Mouse (Mus musculus): Measurements from ENCODE around the gene Gm8773. TPM values are rescaled to one million over a fixed set of nuclear protein-coding genes. Genes with fewer than 3 reads are reported as not detected.
A peak's percentile ranks its signal among the peaks of the same experiment; 100 is the strongest.

Gm8773 gene
- 1.2 and 1.3 TPM in 2 replicates for polyA plus RNA-seq (2015; fragmentation: Nextera tagmentation; extraction: Ambion mirVana)

DNA sequence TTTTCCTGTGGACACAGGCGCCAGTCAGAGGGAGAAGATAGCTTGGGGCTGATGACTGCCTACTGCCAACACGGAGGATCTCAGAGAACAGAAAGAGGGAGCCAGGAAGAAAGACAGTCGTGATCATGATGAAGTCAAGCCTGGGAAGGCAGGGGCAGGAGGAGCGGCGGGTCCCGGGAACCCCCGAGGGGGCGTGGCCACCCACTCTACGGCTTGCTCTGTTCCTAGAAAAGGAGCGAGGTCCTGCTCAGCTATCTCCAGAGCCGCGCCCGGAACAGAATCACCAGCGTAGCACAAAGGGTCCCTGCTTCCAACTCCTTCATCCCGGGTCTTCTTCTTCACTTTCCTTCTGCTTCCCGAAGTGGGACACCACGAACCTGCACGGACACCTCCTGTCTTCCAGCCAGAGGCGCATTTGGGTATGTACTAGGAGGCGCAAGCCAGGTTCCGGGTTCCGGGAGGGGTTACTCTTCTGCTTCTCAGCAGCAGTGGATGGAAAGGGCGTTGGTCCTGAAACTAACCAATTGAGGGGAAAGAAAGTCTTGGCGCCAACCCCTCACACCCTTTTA, at the start of gene Gm8773:
Gene Gm8773, plus strand, starts transcription at position 51 of the 569 bp plus-strand sequence.
- WGBS: under 1% methylated on average over 24 of the region's 24 CpGs
- H3K27ac ChIP-seq: no peak within 1 kb of the TSS
- ATAC-seq (replicated peaks; ENCODE audit: insufficient number of reproducible peaks, insufficient read depth, low FRiP score, low read depth): 0 out of 2 replicates have a peak, but pooled peaks have one; percentile 53

DNA sequence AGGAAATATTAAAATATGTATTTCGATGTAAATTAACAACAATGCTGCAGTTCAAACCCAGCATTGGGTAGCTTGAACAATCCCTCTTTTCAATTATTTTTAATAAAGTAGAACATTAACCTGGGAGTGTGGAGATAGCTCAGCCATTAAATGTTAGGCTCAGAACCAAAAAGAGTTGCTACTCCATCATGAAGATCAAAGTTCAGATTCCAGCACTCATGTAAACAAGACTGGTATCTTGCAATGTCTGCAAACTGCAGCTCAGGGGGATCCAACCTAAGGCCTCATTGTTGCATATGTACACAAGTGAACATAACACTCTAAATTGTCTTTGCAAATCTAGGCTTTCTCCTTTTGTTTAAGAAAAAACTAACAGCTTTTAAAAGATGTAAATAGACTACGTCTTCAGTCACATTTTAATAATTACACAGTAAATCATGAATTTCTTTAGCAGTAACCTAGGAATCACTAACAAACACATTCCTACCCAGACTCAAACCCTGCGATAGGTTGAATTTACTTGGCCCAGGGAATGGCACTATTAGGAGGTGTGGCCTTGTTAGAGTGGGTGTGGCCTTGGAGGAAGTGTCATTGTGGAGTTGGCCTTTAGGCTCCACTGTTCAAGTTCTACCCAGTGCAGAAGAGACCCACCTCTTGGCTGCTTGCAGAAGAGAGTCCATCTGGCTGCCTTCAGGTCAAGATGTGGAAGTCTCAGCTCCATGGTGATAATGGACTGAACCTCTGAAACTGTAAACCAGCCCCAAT, 39.8 kb upstream of the Gm8773 start:
- no peaks in the 10 kb centered on the region for H3K4me1 ChIP-seq (replicated peaks)
- 88% methylated on average over 3 of the region's 3 CpGs for WGBS
- H3K4me3 ChIP-seq: no peak overlapping the region
- no peaks in the 10 kb centered on the region for H3K27me3 ChIP-seq
- no peak overlapping the region for H3K4me2 ChIP-seq
- H3K9ac ChIP-seq: no peak overlapping the region
- no peak overlapping the region for H3K27ac ChIP-seq
- peaks cover 9% of the 10 kb centered on the region for H3K36me3 ChIP-seq
- no peak for ATAC-seq (replicated peaks; ENCODE audit: insufficient number of reproducible peaks, insufficient read depth, low FRiP score, low read depth)
- H3K9me3 ChIP-seq (replicated peaks): no peaks in the 10 kb centered on the region

More for the DNA sequence above, at the start of gene Gm8773:
- H3K9ac ChIP-seq: peak within 1 kb of the TSS; percentile 35; the same call in 1 of the 2 replicates
- H3K9me3 ChIP-seq (replicated peaks): no peaks in the 10 kb centered on the region
- H3K4me1 ChIP-seq (replicated peaks): no peaks in the 10 kb centered on the region
- H3K4me2 ChIP-seq: peak within 1 kb of the TSS; percentile 83
- peak within 1 kb of the TSS; percentile 55 for H3K4me3 ChIP-seq
- peaks cover 16% of the 10 kb centered on the region; the same call in 1 of the 2 replicates for H3K27me3 ChIP-seq
- H3K36me3 ChIP-seq: no peaks in the 10 kb centered on the region

DNA sequence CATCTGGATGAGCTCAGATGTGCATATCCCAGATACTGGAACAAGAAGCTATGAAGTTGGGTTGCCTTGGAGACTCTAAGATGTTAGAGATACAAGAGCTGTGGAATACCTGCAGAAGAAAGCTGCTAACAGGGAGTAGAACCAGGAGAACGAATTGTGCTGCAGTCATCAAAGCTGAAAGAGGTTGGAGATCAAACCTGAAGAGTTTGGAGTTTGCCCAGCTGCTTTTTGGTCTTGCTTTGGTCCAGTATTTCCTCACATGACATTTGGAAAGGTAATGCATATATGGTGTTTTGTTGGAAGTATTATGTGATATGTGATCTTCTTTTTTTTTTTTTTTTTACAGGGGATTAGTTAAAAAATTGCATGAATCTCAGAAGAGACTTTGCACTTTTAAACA, 37.5 kb upstream of the Gm8773 start:
- H3K4me3 ChIP-seq: no peak overlapping the region

DNA sequence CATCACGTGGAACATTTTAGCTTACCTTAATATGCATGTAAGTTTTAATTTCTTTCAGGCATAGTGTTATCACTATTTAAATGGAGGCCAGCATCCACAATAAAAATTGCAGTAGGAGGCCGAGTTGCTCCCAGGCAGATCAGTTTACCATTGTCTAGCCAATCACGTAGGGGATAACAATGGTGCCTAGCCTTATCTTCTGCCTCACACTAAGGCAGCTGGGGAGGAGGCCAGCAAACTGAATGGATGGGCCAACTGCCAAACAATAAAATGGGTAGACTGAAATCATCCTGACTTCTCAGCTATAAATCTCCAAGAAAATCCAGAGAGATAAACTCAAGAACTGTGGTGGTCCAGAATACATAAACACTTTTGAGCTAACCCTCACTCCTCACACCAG, 33.8 kb upstream of the Gm8773 start:
- Histone ChIP-seq H3K4me2 (no peak overlapping the region), H3K9me3 (replicated peaks) (no peaks in the 10 kb centered on the region), H3K36me3 (peaks cover 40% of the 10 kb centered on the region), H3K27me3 (no peaks in the 10 kb centered on the region), H3K9ac (no peak overlapping the region), H3K27ac (no peak overlapping the region), H3K4me1 (replicated peaks) (no peaks in the 10 kb centered on the region), H3K4me3 (no peak overlapping the region)
- 65% methylated on average over 3 of the region's 3 CpGs for WGBS
- ATAC-seq (replicated peaks; ENCODE audit: insufficient number of reproducible peaks, insufficient read depth, low FRiP score, low read depth): no peak

More for the DNA sequence above, 37.5 kb upstream of the Gm8773 start:
- no peak overlapping the region for H3K27ac ChIP-seq
- H3K4me1 ChIP-seq (replicated peaks): no peaks in the 10 kb centered on the region
- 97% methylated on average over 1 of the region's 1 CpGs for WGBS
- no peaks in the 10 kb centered on the region for H3K27me3 ChIP-seq
- ATAC-seq (replicated peaks; ENCODE audit: insufficient number of reproducible peaks, insufficient read depth, low FRiP score, low read depth): no peak
- no peak overlapping the region for H3K9ac ChIP-seq
- H3K4me2 ChIP-seq: no peak overlapping the region
- H3K36me3 ChIP-seq: peaks cover 16% of the 10 kb centered on the region
- no peaks in the 10 kb centered on the region for H3K9me3 ChIP-seq (replicated peaks)

DNA sequence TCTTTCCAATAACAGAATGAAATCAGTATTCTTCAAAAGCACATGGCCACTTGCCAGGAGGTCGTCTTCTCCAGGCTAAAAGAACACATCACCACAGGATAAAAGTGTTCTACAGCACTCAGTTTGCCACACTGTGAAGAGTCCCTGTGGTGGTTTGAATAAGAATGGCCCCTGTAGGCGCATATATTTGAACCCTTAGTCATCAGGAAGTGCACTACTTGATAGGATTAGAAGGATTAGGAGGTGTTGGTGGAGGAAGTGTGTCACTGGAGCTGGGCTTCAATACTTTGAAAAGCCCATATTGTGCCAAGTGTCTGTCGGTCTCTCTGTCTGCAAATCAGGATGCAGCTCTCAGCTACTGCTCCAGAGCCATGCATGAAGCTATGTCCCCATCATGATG, 33.2 kb upstream of the Gm8773 start:
- WGBS: 55% methylated on average over 3 of the region's 3 CpGs
- ATAC-seq (replicated peaks; ENCODE audit: insufficient number of reproducible peaks, insufficient read depth, low FRiP score, low read depth): no peak
- H3K4me2 ChIP-seq: no peak overlapping the region
- H3K27me3 ChIP-seq: no peaks in the 10 kb centered on the region
- no peaks in the 10 kb centered on the region for H3K4me1 ChIP-seq (replicated peaks)
- peaks cover 40% of the 10 kb centered on the region for H3K36me3 ChIP-seq
- H3K9me3 ChIP-seq (replicated peaks): no peaks in the 10 kb centered on the region
- H3K4me3 ChIP-seq: no peak overlapping the region
- H3K9ac ChIP-seq: no peak overlapping the region
- H3K27ac ChIP-seq: no peak overlapping the region

DNA sequence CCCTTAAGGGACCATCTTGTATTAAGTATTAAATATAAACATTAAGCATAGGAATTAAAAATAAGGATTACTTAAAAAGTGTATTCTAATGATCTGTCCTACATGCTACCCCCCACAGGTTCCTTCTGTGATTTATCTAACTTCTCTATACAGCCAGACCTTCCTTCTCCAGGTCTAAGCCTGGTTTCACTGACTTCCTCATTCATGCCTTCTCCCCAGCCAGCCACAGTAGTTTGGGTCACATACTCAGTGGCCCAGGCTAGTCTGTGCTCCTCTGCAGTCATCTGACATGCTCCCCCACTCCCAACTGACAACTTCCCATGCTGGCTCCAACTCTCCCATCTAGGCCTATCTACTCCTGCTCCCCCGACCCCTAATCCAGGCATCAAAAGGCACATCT, 22.5 kb upstream of the Gm8773 start:
- no peak for ATAC-seq (replicated peaks; ENCODE audit: insufficient number of reproducible peaks, insufficient read depth, low FRiP score, low read depth)
- Histone ChIP-seq H3K9me3 (replicated peaks) (no peaks in the 10 kb centered on the region), H3K4me2 (no peak overlapping the region), H3K27ac (no peak overlapping the region), H3K9ac (no peak overlapping the region), H3K4me3 (no peak overlapping the region), H3K36me3 (peaks cover 45% of the 10 kb centered on the region), H3K4me1 (replicated peaks) (no peaks in the 10 kb centered on the region), H3K27me3 (no peaks in the 10 kb centered on the region)
- WGBS: 88% methylated on average over 1 of the region's 1 CpGs

DNA sequence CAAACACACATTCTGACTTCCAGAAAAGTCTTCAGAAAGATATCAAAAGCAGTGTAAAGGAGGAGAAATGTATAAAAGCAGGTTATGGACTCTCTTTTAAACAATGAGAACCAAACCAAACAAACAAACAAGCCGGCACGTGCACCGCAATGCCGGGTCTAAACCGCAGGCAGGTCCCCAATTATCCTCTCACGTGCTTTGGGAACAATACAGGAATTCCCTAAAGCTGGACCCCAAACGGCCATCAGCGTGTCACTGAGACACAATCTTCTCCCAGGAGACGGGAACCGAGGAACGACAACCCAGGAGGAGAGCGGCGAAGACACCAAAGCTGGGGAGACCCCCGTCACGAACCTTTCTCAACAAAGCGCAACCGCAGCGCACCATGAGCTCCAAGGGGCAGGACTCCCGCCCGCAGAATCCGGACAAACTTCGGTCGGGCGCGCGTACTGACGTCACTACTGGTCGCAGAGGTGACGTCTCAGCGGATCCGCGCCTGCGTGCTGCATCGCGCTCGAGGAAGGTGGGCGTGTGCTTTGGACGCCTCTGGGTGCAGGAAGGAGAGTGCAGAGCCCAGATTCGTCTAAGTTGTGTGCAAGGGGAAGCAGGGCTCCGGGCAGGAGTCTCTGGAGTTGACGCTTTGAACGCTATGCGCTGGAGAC, 14.4 kb upstream of the Gm8773 start, which contains the start of gene Gtpbp10:
Gene Gtpbp10, minus strand, starts transcription at position 460 of the 662 bp plus-strand sequence.
- Histone ChIP-seq H3K27me3 (no peaks in the 10 kb centered on the region), H3K9ac (peak within 1 kb of the TSS; percentile 83), H3K9me3 (replicated peaks) (no peaks in the 10 kb centered on the region), H3K4me3 (peak within 1 kb of the TSS; percentile 86), H3K4me2 (peak within 1 kb of the TSS; percentile 69), H3K36me3 (peaks cover 11% of the 10 kb centered on the region), H3K27ac (peak within 1 kb of the TSS; percentile 66), H3K4me1 (replicated peaks) (peaks cover 10% of the 10 kb centered on the region)
- WGBS: under 1% methylated on average over 43 of the region's 43 CpGs
- peak; percentile 99 for ATAC-seq (replicated peaks; ENCODE audit: insufficient number of reproducible peaks, insufficient read depth, low FRiP score, low read depth)

DNA sequence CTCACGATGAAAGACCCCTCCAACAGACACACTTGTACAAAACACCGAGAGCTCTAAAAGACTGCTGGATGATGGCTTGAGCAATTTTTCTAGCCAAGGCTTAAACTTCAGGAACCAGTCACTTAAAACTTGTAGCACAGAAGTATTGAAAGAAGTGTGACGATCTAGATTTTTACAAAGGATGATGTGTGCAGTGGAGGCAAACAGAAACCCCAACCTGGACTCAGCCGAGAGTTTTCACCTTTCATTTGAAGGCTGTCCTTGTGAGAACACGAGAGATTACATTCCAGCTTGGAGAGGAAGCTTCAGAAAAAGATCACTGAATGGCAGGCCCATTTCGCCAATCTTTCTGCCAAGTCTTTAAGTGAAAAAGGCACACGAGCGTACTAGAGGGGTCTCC, 13.8 kb upstream of the Gm8773 start:
- ATAC-seq (replicated peaks; ENCODE audit: insufficient number of reproducible peaks, insufficient read depth, low FRiP score, low read depth): no peak
- peaks cover 5% of the 10 kb centered on the region for H3K36me3 ChIP-seq
- H3K27me3 ChIP-seq: no peaks in the 10 kb centered on the region
- peak overlapping the region; percentile 69 for H3K4me2 ChIP-seq
- H3K27ac ChIP-seq: peak overlapping the region; percentile 66
- peak overlapping the region; percentile 86 for H3K4me3 ChIP-seq
- peak overlapping the region; percentile 83 for H3K9ac ChIP-seq
- peaks cover 10% of the 10 kb centered on the region for H3K4me1 ChIP-seq (replicated peaks)
- H3K9me3 ChIP-seq (replicated peaks): no peaks in the 10 kb centered on the region
- WGBS: 32% methylated on average over 8 of the region's 8 CpGs

DNA sequence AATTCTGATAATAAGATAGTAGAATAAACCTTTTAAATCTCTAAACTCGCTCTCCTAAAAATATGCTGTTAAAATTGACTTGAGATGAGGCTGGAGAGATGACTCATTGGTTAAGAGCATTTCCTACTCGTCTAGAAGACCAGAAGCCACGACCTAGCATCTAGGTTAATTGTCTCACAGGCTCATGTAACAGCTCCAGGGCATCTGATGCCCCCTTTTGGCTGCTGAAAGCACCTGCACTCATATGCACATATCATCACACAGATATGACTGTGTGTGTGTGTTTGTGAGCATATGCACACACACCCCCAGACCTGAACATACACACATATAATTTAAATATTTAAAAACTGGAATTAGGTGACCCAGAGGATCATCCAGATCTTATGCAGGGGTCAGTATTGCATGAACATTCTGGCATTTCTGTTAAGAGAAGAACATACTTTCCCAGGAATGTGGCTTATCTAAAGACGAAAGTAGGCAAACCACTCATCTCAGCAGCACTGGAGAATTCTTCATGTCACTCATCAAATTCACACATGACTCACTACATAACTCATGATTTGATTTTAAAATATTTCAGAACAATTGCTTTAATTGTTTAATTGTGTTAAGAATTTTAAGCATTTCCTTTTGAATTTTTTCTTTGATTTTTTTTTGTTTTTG, 12.4 kb upstream of the Gm8773 start:
- Histone ChIP-seq H3K9ac (no peak overlapping the region), H3K27ac (no peak overlapping the region), H3K36me3 (no peaks in the 10 kb centered on the region), H3K27me3 (no peaks in the 10 kb centered on the region), H3K4me1 (replicated peaks) (peaks cover 10% of the 10 kb centered on the region), H3K4me3 (no peak overlapping the region), H3K9me3 (replicated peaks) (no peaks in the 10 kb centered on the region), H3K4me2 (no peak overlapping the region)
- WGBS: 67% methylated on average over 4 of the region's 4 CpGs
- ATAC-seq (replicated peaks; ENCODE audit: insufficient number of reproducible peaks, insufficient read depth, low FRiP score, low read depth): no peak

DNA sequence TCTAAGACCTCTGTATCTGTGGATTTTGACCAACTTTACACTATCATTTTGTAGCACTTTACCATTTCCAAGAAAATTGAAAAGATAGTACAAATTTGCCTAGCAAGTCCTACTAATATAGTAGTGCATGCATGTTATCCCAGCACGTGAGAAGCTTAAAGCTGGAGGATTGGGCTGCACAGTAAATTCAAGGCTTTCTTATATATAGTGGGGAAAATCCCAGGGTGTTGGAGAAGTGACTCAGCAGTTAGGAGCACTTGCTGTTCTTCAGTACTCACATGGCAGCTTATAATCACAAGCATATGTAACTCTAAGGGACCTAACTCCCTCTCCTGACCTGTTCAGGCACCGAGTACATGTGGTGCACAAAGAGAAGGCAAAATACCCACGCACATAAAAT, 11.2 kb upstream of the Gm8773 start:
- Histone ChIP-seq H3K4me1 (replicated peaks) (peaks cover 10% of the 10 kb centered on the region), H3K9me3 (replicated peaks) (no peaks in the 10 kb centered on the region), H3K36me3 (no peaks in the 10 kb centered on the region), H3K27me3 (no peaks in the 10 kb centered on the region), H3K4me2 (no peak overlapping the region), H3K9ac (no peak overlapping the region), H3K27ac (no peak overlapping the region), H3K4me3 (no peak overlapping the region)
- WGBS: 73% methylated on average over 3 of the region's 3 CpGs
- no peak for ATAC-seq (replicated peaks; ENCODE audit: insufficient number of reproducible peaks, insufficient read depth, low FRiP score, low read depth)

DNA sequence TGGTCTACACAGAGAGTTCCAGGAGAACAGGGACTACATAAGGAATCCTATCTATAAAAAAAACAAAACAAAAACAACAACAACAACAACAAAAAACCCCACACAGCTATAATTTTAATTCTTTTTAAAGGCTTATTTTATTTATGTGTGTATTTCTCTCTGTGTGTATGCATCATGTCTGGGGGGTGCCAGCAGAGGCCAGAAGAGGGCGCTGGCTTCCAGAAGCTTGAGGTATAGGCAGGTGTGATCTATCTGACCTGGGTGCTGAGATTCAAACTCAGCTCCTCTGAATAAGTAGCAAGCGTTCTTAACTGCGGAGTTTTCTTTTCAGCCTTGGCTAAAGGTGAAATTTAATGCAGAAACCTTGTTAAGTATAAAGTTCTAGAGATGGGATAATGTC, 14.1 kb downstream of the Gm8773 start:
- Histone ChIP-seq H3K4me3 (no peak overlapping the region), H3K4me1 (replicated peaks) (no peaks in the 10 kb centered on the region), H3K4me2 (no peak overlapping the region), H3K9ac (no peak overlapping the region), H3K36me3 (no peaks in the 10 kb centered on the region), H3K27me3 (no peaks in the 10 kb centered on the region), H3K27ac (no peak overlapping the region), H3K9me3 (replicated peaks) (no peaks in the 10 kb centered on the region)
- 81% methylated on average over 3 of the region's 3 CpGs for WGBS
- ATAC-seq (replicated peaks; ENCODE audit: insufficient number of reproducible peaks, insufficient read depth, low FRiP score, low read depth): no peak

Measured in heart, embryonic 15.5 days (tissue).